Mouse (Mus musculus) CH12F3 (cell line): ENCODE results near the gene Trex1.

Experiments
- in situ Hi-C: fragments of 300-500 bp; cut with MboI; formaldehyde crosslinking; loops from 2 replicates; pipeline ENCODE4 v1.14.3; 2020; ENCODE audit warnings: low sequenced_read_pairs

Gene Trex1

GRCm38 (mm10) chr9:109059136-109059903 is at the start of gene Trex1:
TSS of gene Trex1 (minus strand) at chr9:109059734.
- in situ Hi-C loops, result no loop called here

- in situ Hi-C loops, result no loop called here
These were observed 47.8 kb upstream of the Trex1 start for GRCm38 (mm10) chr9:109107341-109107740.

GRCm38 (mm10) chr9:109105648-109106047 is 46.1 kb upstream of the Trex1 start:
- in situ Hi-C loops, result no loop called here

- in situ Hi-C loops, result no loop called here
These were observed 45.5 kb upstream of the Trex1 start for GRCm38 (mm10) chr9:109105011-109105410.

GRCm38 (mm10) chr9:109104083-109104482 is 44.5 kb upstream of the Trex1 start:
- in situ Hi-C loops, result no loop called here

GRCm38 (mm10) chr9:109103250-109103649 is 43.7 kb upstream of the Trex1 start:
- in situ Hi-C loops, result no loop called here

- in situ Hi-C loops, result no loop called here
These were observed 43.0 kb upstream of the Trex1 start for GRCm38 (mm10) chr9:109102541-109102940.

- in situ Hi-C loops, result no loop called here
These were observed 42.5 kb upstream of the Trex1 start for GRCm38 (mm10) chr9:109101933-109102445.

- in situ Hi-C loops, result no loop called here
These were observed 40.9 kb upstream of the Trex1 start for GRCm38 (mm10) chr9:109100307-109100928.

GRCm38 (mm10) chr9:109098969-109099368 is 39.4 kb upstream of the Trex1 start:
- in situ Hi-C loops, result no loop called here

GRCm38 (mm10) chr9:109098366-109098765 is 38.8 kb upstream of the Trex1 start:
- in situ Hi-C loops, result no loop called here

GRCm38 (mm10) chr9:109097831-109098230 is 38.3 kb upstream of the Trex1 start:
- in situ Hi-C loops, result no loop called here

- in situ Hi-C loops, result no loop called here
These were observed 37.8 kb upstream of the Trex1 start for GRCm38 (mm10) chr9:109097291-109097690.

- in situ Hi-C loops, result no loop called here
These were observed 37.3 kb upstream of the Trex1 start for GRCm38 (mm10) chr9:109096856-109097255.

- in situ Hi-C loops, result no loop called here
These were observed 36.7 kb upstream of the Trex1 start for GRCm38 (mm10) chr9:109096251-109096661.

GRCm38 (mm10) chr9:109095137-109095982 is 35.8 kb upstream of the Trex1 start, which contains the start of gene Plxnb1:
TSS of gene Plxnb1 (plus strand) at chr9:109095389.
- in situ Hi-C loops, result no loop called here

GRCm38 (mm10) chr9:109094553-109095136 is 35.1 kb upstream of the Trex1 start:
- in situ Hi-C loops, result no loop called here

GRCm38 (mm10) chr9:109093786-109094552 is 34.4 kb upstream of the Trex1 start:
- in situ Hi-C loops, result no loop called here

GRCm38 (mm10) chr9:109092799-109093198 is 33.3 kb upstream of the Trex1 start:
- in situ Hi-C loops, result no loop called here

GRCm38 (mm10) chr9:109091802-109092201 is 32.3 kb upstream of the Trex1 start:
- in situ Hi-C loops, result no loop called here
